Mouse (Mus musculus) midbrain, embryonic 16.5 days (tissue): Measurements from ENCODE around the gene Ap4b1. TPM values are rescaled to one million over a fixed set of nuclear protein-coding genes. Genes with fewer than 3 reads are reported as not detected.
"Not testable (repeated sequence)": the region's sequence is repeated elsewhere in the genome, so short reads cannot be mapped to it uniquely, and the experiment has no call there.

ENCODE experiments used
- ATAC-seq: fragments of 200-750 bp; cut with Nextera tagmentation; 2 replicates; pipeline ENCODE4 v1.8.0; 2017; ENCODE audit warnings: moderate TSS enrichment
- H3K27ac ChIP-seq: fragments of 300-500 bp; sonication (generic); 2 replicates; pipeline ENCODE4 v1.5.1; 2014; ENCODE audit warnings: mild to moderate bottlenecking, low read length, mixed read lengths
- H3K27me3 ChIP-seq: fragments of 300-500 bp; sonication (generic); 2 replicates; pipeline ENCODE4 v1.6.1; 2014; ENCODE audit warnings: low read depth, low read length, mixed read lengths; ENCODE audit not compliant: control insufficient read depth, insufficient read depth
- H3K36me3 ChIP-seq: fragments of 300-500 bp; sonication (generic); 2 replicates; pipeline ENCODE4 v1.6.1; 2014; ENCODE audit warnings: mild to moderate bottlenecking, low read length, moderate library complexity, mixed read lengths; ENCODE audit not compliant: control insufficient read depth, insufficient read depth
- H3K4me1 ChIP-seq: fragments of 300-500 bp; sonication (generic); 2 replicates; pipeline ENCODE4 v1.6.1; 2014; ENCODE audit warnings: mild to moderate bottlenecking, low read length, mixed read lengths; ENCODE audit not compliant: control insufficient read depth, insufficient read depth
- H3K4me2 ChIP-seq: fragments of 300-500 bp; sonication (generic); 2 replicates; pipeline ENCODE4 v1.6.1; 2014; ENCODE audit warnings: mild to moderate bottlenecking, low read length, mixed read lengths
- H3K4me3 ChIP-seq: fragments of 300-500 bp; sonication (generic); 2 replicates; pipeline ENCODE4 v1.5.1; 2014; ENCODE audit warnings: low read depth, mild to moderate bottlenecking, low read length, moderate library complexity, mixed read lengths
- H3K9ac ChIP-seq: fragments of 300-500 bp; sonication (generic); 2 replicates; pipeline ENCODE4 v1.6.1; 2014; ENCODE audit warnings: low read depth, low read length, mixed read lengths
- H3K9me3 ChIP-seq: fragments of 300-500 bp; sonication (generic); replicated peaks from 2 replicates; pipeline ENCODE4 v1.6.1; 2014; ENCODE audit warnings: mild to moderate bottlenecking, low read length, mixed read lengths; ENCODE audit not compliant: control insufficient read depth, poor library complexity, severe bottlenecking
- WGBS: fragments of 180-500 bp; shearing (Covaris S2); extraction: QIAGEN DNeasy Blood & Tissue Kit; methylation state at CpG from one replicate; pipeline ENCODE4 v1.1.7; 2014; 5-methylcytosine and 5-hydroxymethylcytosine counted together
- polyA plus RNA-seq: library from polyadenylated mRNA; unstranded; fragments of >200 nt; fragmentation: Nextera tagmentation; extraction: Ambion mirVana; gene quantifications from 2 replicates; pipeline ENCODE4 v1.2.1, GENCODE M21; 2015

Ap4b1 gene
- polyA plus RNA-seq, 1 experiment from 2014 or later: 22.8 TPM

GRCm38 (mm10) chr3:103836453-103836852, 27.1 kb downstream of the Ap4b1 start:
- Histone ChIP-seq H3K27ac (no peak overlapping the region), H3K4me3 (no peak overlapping the region), H3K9me3 (no peaks in the 10 kb centered on the region), H3K9ac (no peak overlapping the region), H3K4me2 (no peak overlapping the region), H3K36me3 (no peaks in the 10 kb centered on the region), H3K4me1 (no peaks in the 10 kb centered on the region), H3K27me3 (no peaks in the 10 kb centered on the region)
- 93% methylated on average over 5 of the region's 5 CpGs for WGBS
- no peak for ATAC-seq

DNA sequence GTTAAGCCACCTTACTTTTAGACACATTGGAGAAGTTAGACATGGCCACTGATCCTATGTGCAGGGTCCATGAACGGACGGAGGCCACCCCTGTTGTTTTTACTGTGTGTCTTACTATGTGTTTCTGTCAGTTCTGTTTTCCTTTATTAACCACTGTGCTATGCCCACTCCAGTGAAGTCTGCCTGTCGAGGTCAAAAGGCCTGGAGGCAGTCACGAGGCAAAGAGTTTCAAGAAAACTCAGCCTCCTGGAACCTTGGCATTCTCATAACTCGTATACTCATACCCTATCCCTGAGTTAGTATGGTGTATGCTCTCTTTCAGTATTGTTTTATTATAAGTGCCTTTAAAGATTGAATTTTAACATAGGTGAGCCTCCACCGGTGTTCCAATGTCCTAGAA, 30.4 kb downstream of the Ap4b1 start:
- Histone ChIP-seq H3K4me1 (no peaks in the 10 kb centered on the region), H3K9ac (no peak overlapping the region), H3K9me3 (no peaks in the 10 kb centered on the region; the same call in 1 of the 2 replicates), H3K4me3 (no peak overlapping the region), H3K27ac (no peak overlapping the region), H3K27me3 (no peaks in the 10 kb centered on the region), H3K4me2 (no peak overlapping the region), H3K36me3 (no peaks in the 10 kb centered on the region)
- 90% methylated on average over 6 of the region's 6 CpGs for WGBS
- no peak for ATAC-seq

GRCm38 (mm10) chr3:103840195-103840594, 30.9 kb downstream of the Ap4b1 start:
- not testable (repeated sequence) for H3K36me3 ChIP-seq, ATAC-seq, H3K27me3 ChIP-seq, H3K27ac ChIP-seq, H3K4me2 ChIP-seq, H3K4me1 ChIP-seq, H3K4me3 ChIP-seq, H3K9me3 ChIP-seq, H3K9ac ChIP-seq
- WGBS: 81% methylated on average over 3 of the region's 3 CpGs

DNA sequence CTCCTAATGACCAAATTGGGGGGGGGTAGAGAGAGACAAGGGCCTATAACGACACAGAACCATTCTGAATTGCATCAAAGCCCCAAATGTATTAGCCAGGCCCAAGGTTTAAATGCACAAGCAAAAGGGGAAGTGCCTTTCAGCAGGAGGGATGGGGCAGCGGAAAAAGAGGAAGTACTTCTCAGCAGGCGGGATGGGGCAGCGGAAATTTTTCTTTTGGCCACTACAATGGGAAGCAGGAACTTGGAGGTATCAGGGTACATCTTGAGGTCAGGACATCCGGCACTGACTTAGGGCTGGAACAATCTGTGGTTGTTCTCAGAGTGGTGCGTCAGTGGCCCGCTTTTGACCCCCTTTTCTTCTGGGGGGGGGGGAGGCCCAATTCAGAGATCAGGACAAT, 31.6 kb downstream of the Ap4b1 start:
- not testable (repeated sequence) for H3K4me2 ChIP-seq, H3K9ac ChIP-seq, H3K4me3 ChIP-seq, H3K27ac ChIP-seq, H3K9me3 ChIP-seq, H3K27me3 ChIP-seq, H3K4me1 ChIP-seq, ATAC-seq, H3K36me3 ChIP-seq
- 95% methylated on average over 7 of the region's 7 CpGs for WGBS

GRCm38 (mm10) chr3:103850644-103851363, 41.5 kb downstream of the Ap4b1 start:
- WGBS: 84% methylated on average over 9 of the region's 9 CpGs
- Histone ChIP-seq H3K4me2 (no peak overlapping the region), H3K9me3 (no peaks in the 10 kb centered on the region), H3K27me3 (no peaks in the 10 kb centered on the region), H3K4me3 (no peak overlapping the region), H3K27ac (no peak overlapping the region), H3K9ac (no peak overlapping the region), H3K36me3 (no peaks in the 10 kb centered on the region), H3K4me1 (no peaks in the 10 kb centered on the region)
- ATAC-seq: no peak

GRCm38 (mm10) chr3:103851481-103851880, 42.2 kb downstream of the Ap4b1 start:
- no peak for ATAC-seq
- Histone ChIP-seq H3K9ac (no peak overlapping the region), H3K4me1 (no peaks in the 10 kb centered on the region), H3K27me3 (no peaks in the 10 kb centered on the region), H3K36me3 (no peaks in the 10 kb centered on the region), H3K9me3 (no peaks in the 10 kb centered on the region), H3K4me2 (no peak overlapping the region), H3K27ac (no peak overlapping the region), H3K4me3 (no peak overlapping the region)
- 91% methylated on average over 6 of the region's 6 CpGs for WGBS

- H3K36me3 ChIP-seq: no peaks in the 10 kb centered on the region
- H3K27ac ChIP-seq: no peak overlapping the region
- 90% methylated on average over 8 of the region's 8 CpGs for WGBS
These were observed 42.6 kb downstream of the Ap4b1 start for GRCm38 (mm10) chr3:103851882-103852281.

DNA sequence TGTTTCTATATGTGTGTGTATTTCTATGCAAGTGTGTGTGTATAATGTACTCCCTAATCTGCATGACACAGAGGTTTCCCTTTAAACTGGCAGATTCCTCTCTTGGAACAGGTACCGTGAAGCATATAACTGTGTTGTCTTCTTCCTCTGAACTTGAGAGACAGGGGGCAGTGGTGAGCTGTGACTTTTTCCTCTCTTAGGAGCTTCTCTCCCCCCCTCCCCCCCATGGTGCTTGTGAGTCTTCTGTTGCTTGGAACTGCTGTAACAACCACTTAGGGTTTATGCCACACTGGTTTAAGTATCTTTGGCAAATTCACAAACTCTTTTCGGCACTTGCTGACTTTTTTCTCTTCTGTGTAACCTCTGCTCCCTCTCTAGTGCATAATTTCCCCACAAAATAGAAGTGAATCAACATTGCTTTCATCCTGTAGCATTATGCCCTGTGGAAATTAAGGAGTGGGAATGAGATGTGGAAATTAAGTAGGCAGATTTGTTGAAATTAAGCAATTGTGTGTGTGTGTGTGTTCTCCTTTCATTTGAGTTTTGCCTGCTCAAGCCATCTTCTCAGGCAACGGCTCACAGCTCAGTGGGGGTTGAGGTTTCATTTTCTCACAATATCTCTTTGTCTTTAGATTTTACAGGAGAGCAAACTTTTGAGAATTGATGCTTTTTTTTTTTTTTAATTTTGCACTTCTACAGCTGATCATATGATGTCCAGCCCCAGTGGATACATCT, 43.4 kb downstream of the Ap4b1 start:
- H3K4me2 ChIP-seq: no peak overlapping the region
- no peaks in the 10 kb centered on the region for H3K36me3 ChIP-seq
- H3K4me1 ChIP-seq: no peaks in the 10 kb centered on the region
- no peaks in the 10 kb centered on the region for H3K9me3 ChIP-seq
- H3K9ac ChIP-seq: no peak overlapping the region
- ATAC-seq: no peak
- 65% methylated on average over 3 of the region's 3 CpGs for WGBS
- no peak overlapping the region for H3K4me3 ChIP-seq
- H3K27me3 ChIP-seq: no peaks in the 10 kb centered on the region
- H3K27ac ChIP-seq: no peak overlapping the region

More at GRCm38 (mm10) chr3:103851882-103852281, 42.6 kb downstream of the Ap4b1 start:
- H3K9me3 ChIP-seq: no peaks in the 10 kb centered on the region
- H3K4me3 ChIP-seq: no peak overlapping the region
- ATAC-seq: no peak
- H3K4me1 ChIP-seq: no peaks in the 10 kb centered on the region
- H3K9ac ChIP-seq: no peak overlapping the region
- no peak overlapping the region for H3K4me2 ChIP-seq
- H3K27me3 ChIP-seq: no peaks in the 10 kb centered on the region

- H3K9me3 ChIP-seq: no peaks in the 10 kb centered on the region
- H3K4me3 ChIP-seq: no peak overlapping the region
- no peaks in the 10 kb centered on the region for H3K36me3 ChIP-seq
- H3K27ac ChIP-seq: no peak overlapping the region
- 53% methylated on average over 8 of the region's 8 CpGs for WGBS
- H3K4me1 ChIP-seq: no peaks in the 10 kb centered on the region
- H3K27me3 ChIP-seq: no peaks in the 10 kb centered on the region
- H3K4me2 ChIP-seq: no peak overlapping the region
- ATAC-seq: no peak
- H3K9ac ChIP-seq: no peak overlapping the region
These were observed 44.5 kb downstream of the Ap4b1 start for GRCm38 (mm10) chr3:103853804-103854203.
